Mouse (Mus musculus): ENCODE measurements around the gene Tubb5.

DNA sequence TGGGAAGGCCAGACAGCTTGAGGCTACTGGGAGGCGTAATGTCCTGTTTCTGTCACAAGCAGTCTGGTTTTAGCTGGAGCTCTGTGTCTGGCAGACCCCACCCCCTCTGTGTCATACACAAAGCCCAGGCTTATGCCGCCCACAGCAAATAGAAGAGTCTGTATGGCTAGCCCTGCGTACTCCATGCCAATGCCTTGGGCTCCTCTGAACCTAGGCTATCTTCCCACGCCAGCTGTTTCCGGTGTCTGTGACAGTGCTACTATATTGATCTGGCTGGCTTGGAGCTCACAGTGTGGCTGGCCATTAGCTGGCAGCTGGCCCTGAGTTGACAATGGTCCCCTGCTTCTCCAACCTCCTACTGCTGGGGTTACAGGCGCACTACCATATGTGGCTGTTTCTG lies 54.2 kb downstream of the Tubb5 start:
- no peak for TF ChIP-seq CTCF (IDR thresholded peaks at IDR 0.05; ENCODE audit: low read depth)
- 0 out of 2 replicates have a peak, but pooled peaks have one; percentile 33 for TF ChIP-seq EP300 (IDR thresholded peaks at IDR 0.05; ENCODE audit: low read depth)

Measured in liver, postnatal 0 days (tissue).